Mouse (Mus musculus) heart, postnatal 0 days (tissue): ENCODE measurements at regions not wholly inside any gene's neighbourhood (a gene's known extent, or its start where the extent isn't known, plus 50 kb on each side); places are given as distances from the start of the nearest gene placed in this dataset.

Experiments used
- CTCF ChIP-seq: IDR thresholded peaks from 2 replicates; pipeline ENCODE4 v1.5.1; 2016; ENCODE audit warnings: antibody characterized with exemption, control low read depth, low read depth
- EP300 ChIP-seq: IDR thresholded peaks from 2 replicates; pipeline ENCODE4 v1.6.1; 2016; ENCODE audit warnings: antibody characterized with exemption, low read depth

GRCm38 (mm10) chr5:12714894-12715293 is 331.7 kb downstream of the Sema3d start:
- TF ChIP-seq CTCF (no peak), EP300 (no peak)
